In the genomic region with DNA sequence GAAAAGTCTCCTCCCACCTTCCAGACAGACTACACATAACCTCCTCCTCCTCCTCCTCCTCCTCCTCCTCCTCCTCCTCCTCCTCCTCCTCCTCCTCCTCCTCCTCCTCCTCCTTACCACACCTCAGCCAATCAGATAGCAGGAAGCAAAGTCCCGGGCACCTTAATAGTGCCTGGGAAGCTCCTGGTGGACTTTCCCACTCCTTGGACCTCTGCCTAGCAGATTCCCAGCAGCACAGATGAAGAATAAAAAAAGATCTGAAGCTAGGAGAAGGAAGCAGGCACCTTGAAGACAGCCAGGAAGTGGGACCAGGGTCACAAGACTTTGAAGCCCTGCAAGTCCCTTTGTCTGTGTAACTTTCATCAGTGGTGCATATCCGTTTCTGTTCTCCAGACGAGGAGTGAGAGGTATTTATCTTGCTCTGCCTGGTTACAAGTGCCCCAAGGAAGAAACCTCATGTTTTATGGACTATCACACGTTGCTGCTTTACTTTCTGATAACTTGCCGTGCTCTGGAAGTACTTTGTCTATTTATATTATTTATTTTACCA, we compare ENCODE assay signal across 11 mouse cellular contexts. TPM values are rescaled to one million over a fixed set of nuclear protein-coding genes. Genes with fewer than 3 reads are reported as not detected.
DNase-seq lines count a peak whose midpoint lies in the region; ATAC-seq lines count a peak whose summit lies in the region.
"Had no signal": no experiment of that assay in that cellular context is flagged by ENCODE, and none has a peak within 500 bp of the region (broad histone marks: within the 10 kb centered on the region; RNA-seq: fewer than 3 reads in every experiment).

No protein-coding gene starts in this region.

- H3K27ac ChIP-seq in intestine, embryonic 15.5 days: 0 out of 2 replicates have a peak overlapping the region, but pooled peaks have one; percentile 4
- no peak overlapping the region for H3K27ac ChIP-seq in midbrain, embryonic 16.5 days (ENCODE audit: low read length)

- peaks cover 16% of the 10 kb centered on the region for H3K4me1 ChIP-seq in intestine, embryonic 15.5 days (replicated peaks)
- H3K4me1 ChIP-seq in midbrain, embryonic 16.5 days (ENCODE audit: control insufficient read depth, insufficient read depth, low read length): no peaks in the 10 kb centered on the region

- DNase-seq in ovary, adult 18-20 months (ENCODE audit: low spot score): peak; percentile 37
- DNase-seq in ovary, postnatal 14 days (ENCODE audit: low spot score): no peak
- peak; percentile 62 to 80 for DNase-seq in kidney, postnatal 25 days
- DNase-seq in thymus, postnatal 4 days: peak; percentile 33

- H3K36me3 ChIP-seq in intestine, embryonic 15.5 days: peaks cover 9% of the 10 kb centered on the region; the same call in 1 of the 2 replicates
- H3K36me3 ChIP-seq in midbrain, embryonic 16.5 days (ENCODE audit: control insufficient read depth, insufficient read depth, low read length): peaks cover 31% of the 10 kb centered on the region

- no peaks in the 10 kb centered on the region for H3K27me3 ChIP-seq in intestine, embryonic 15.5 days (replicated peaks)
- no peaks in the 10 kb centered on the region for H3K27me3 ChIP-seq in midbrain, embryonic 16.5 days (ENCODE audit: control insufficient read depth, insufficient read depth, low read depth, low read length)
- H3K27me3 ChIP-seq: Patski had no signal

- H3K9ac ChIP-seq in intestine, embryonic 15.5 days: no peak overlapping the region
- H3K9ac ChIP-seq in midbrain, embryonic 16.5 days (ENCODE audit: low read depth, low read length): no peak overlapping the region

- no peak overlapping the region for H3K4me3 ChIP-seq in intestine, embryonic 15.5 days (replicated peaks)
- H3K4me3 ChIP-seq in midbrain, embryonic 16.5 days (ENCODE audit: low read depth, low read length): no peak overlapping the region

- 16% methylated on average over 5 of the region's 5 CpGs for WGBS in intestine, embryonic 15.5 days
- 57% methylated on average over 5 of the region's 5 CpGs for WGBS in midbrain, embryonic 16.5 days

- no peak overlapping the region for H3K4me2 ChIP-seq in intestine, embryonic 15.5 days (replicated peaks)
- no peak overlapping the region for H3K4me2 ChIP-seq in midbrain, embryonic 16.5 days (ENCODE audit: low read length)

- no peaks in the 10 kb centered on the region for H3K9me3 ChIP-seq in intestine, embryonic 15.5 days
- no peaks in the 10 kb centered on the region for H3K9me3 ChIP-seq in midbrain, embryonic 16.5 days (replicated peaks; ENCODE audit: control insufficient read depth, low read length, poor library complexity, severe bottlenecking)

- peak; percentile 48 for ATAC-seq in intestine, embryonic 15.5 days
- ATAC-seq in megakaryocyte, adult 5-6 weeks (ENCODE audit: poor library complexity, severe bottlenecking): no peak
- ATAC-seq in midbrain, embryonic 16.5 days: no peak
- ATAC-seq: Patski had no signal

RNA-seq across cellular contexts. Expression of a gene that starts 16.2 kb away (rescaled TPM):
- 0.88 and 0.98 TPM in 2 replicates for polyA plus RNA-seq in intestine, embryonic 15.5 days (2015; fragmentation: Nextera tagmentation; extraction: Ambion mirVana)
- total RNA-seq in megakaryocyte, adult 5-6 weeks (2015): 1,084 and 1,137 TPM in 2 replicates
- 543 and 663 TPM in 2 replicates for total RNA-seq in megakaryocyte, adult 5-6 weeks (2017)
- 0.69 and 0.71 TPM in 2 replicates for polyA plus RNA-seq in midbrain, embryonic 16.5 days (2015; fragmentation: Nextera tagmentation; extraction: Ambion mirVana)

RNA-seq across cellular contexts. Expression of a gene that starts 24.5 kb away (rescaled TPM):
- 15.0 and 15.5 TPM in 2 replicates for polyA plus RNA-seq in intestine, embryonic 15.5 days (2015; fragmentation: Nextera tagmentation; extraction: Ambion mirVana)
- 7.3 and 9.9 TPM in 2 replicates for total RNA-seq in megakaryocyte, adult 5-6 weeks (2015)
- 8.3 and 9.0 TPM in 2 replicates for total RNA-seq in megakaryocyte, adult 5-6 weeks (2017)
- 38.6 and 39.3 TPM in 2 replicates for polyA plus RNA-seq in midbrain, embryonic 16.5 days (2015; fragmentation: Nextera tagmentation; extraction: Ambion mirVana)

RNA-seq across cellular contexts. Expression of a gene that starts 49.1 kb away (rescaled TPM):
- not detected in 2 replicates for polyA plus RNA-seq in intestine, embryonic 15.5 days (2015; fragmentation: Nextera tagmentation; extraction: Ambion mirVana)
- total RNA-seq in megakaryocyte, adult 5-6 weeks (2015): not detected in 2 replicates
- not detected in 2 replicates for total RNA-seq in megakaryocyte, adult 5-6 weeks (2017)
- polyA plus RNA-seq in midbrain, embryonic 16.5 days (2015; fragmentation: Nextera tagmentation; extraction: Ambion mirVana): not detected in 2 replicates
- total RNA-seq: liver, adult 2 months had no signal
- polyA plus RNA-seq: heart, embryonic 14.5 days; large intestine, adult 2 months; liver, adult 2 months; Patski had no signal

RNA-seq across cellular contexts. Expression of a gene that starts 59.6 kb away (rescaled TPM):
- polyA plus RNA-seq in intestine, embryonic 15.5 days (2015; fragmentation: Nextera tagmentation; extraction: Ambion mirVana): not detected in 2 replicates
- total RNA-seq in megakaryocyte, adult 5-6 weeks (2015): not detected in 2 replicates
- total RNA-seq in megakaryocyte, adult 5-6 weeks (2017): not detected in 2 replicates
- polyA plus RNA-seq in midbrain, embryonic 16.5 days (2015; fragmentation: Nextera tagmentation; extraction: Ambion mirVana): not detected in 2 replicates
- total RNA-seq: liver, adult 2 months had no signal
- polyA plus RNA-seq: heart, embryonic 14.5 days; large intestine, adult 2 months; liver, adult 2 months; Patski had no signal
